Mouse (Mus musculus) skeletal muscle tissue, postnatal 0 days (tissue): ENCODE data around the gene Mau2. TPM values are rescaled to one million over a fixed set of nuclear protein-coding genes. Genes with fewer than 3 reads are reported as not detected.

Experiments
- polyA plus RNA-seq: library from polyadenylated mRNA; unstranded; fragments of >200 nt; fragmentation: Nextera tagmentation; extraction: Ambion mirVana; gene quantifications from 2 replicates; pipeline ENCODE4 v1.2.1, GENCODE M21; 2015

Mau2 gene
- 23.2 and 26.4 TPM in 2 replicates for polyA plus RNA-seq

GRCm38 (mm10) chr8:70042583-70043455 lies at the start of gene Mau2, which contains the start of gene Sugp1:
Mau2 (minus strand) TSS chr8:70042734.
Sugp1 (plus strand) TSS chr8:70042813.

GRCm38 (mm10) chr8:70083285-70083684 lies 40.8 kb upstream of the Mau2 start, which contains the start of gene Hapln4:
Hapln4 (plus strand) TSS chr8:70083457.

GRCm38 (mm10) chr8:70072441-70073069 lies 30.0 kb upstream of the Mau2 start, which contains the start of gene Tm6sf2:
Tm6sf2 (plus strand) TSS chr8:70072924.

GRCm38 (mm10) chr8:69995776-69996588 lies 46.6 kb downstream of the Mau2 start, which contains the start of gene Gatad2a:
Gatad2a (minus strand) TSS chr8:69996384.

Other genes with a start within 250 kb of the Mau2 start
- gene Gmip, start 234.1 kb downstream of the Mau2 start, polyA plus RNA-seq, result 4.4 and 4.9 TPM in 2 replicates
- gene Lpar2, start 220.3 kb downstream of the Mau2 start, polyA plus RNA-seq, result not detected in 2 replicates
- 1.5 and 1.8 TPM in 2 replicates for gene Pbx4, start 210.2 kb downstream of the Mau2 start, polyA plus RNA-seq
- gene Cilp2, start 155.0 kb downstream of the Mau2 start, polyA plus RNA-seq, result 0.76 and 1.2 TPM in 2 replicates
- 1.3 and 1.7 TPM in 2 replicates for gene Tssk6, start 140.6 kb downstream of the Mau2 start, polyA plus RNA-seq
- 313 and 340 TPM in 2 replicates for gene Ndufa13, start 140.2 kb downstream of the Mau2 start, polyA plus RNA-seq
- gene Yjefn3, start 140.0 kb downstream of the Mau2 start, polyA plus RNA-seq, result 12.2 and 13.0 TPM in 2 replicates
- gene Gatad2a, start 46.4 kb downstream of the Mau2 start, polyA plus RNA-seq, result 20.4 and 23.2 TPM in 2 replicates
- gene Sugp1, start 79 bp upstream of the Mau2 start, polyA plus RNA-seq, result 21.5 and 24.3 TPM in 2 replicates
- gene Tm6sf2, start 30.2 kb upstream of the Mau2 start, polyA plus RNA-seq, result 0.19 TPM in 1 of 2 replicates, not detected in the other
- not detected in 2 replicates for gene Hapln4, start 40.7 kb upstream of the Mau2 start, polyA plus RNA-seq
- gene Ncan, start 78.1 kb upstream of the Mau2 start, polyA plus RNA-seq, result 0.01 TPM in 2 replicates
- gene Nr2c2ap, start 88.6 kb upstream of the Mau2 start, polyA plus RNA-seq, result 9.9 and 13.2 TPM in 2 replicates
- 10.4 and 10.5 TPM in 2 replicates for gene Rfxank, start 96.4 kb upstream of the Mau2 start, polyA plus RNA-seq
- gene Borcs8, start 96.8 kb upstream of the Mau2 start, polyA plus RNA-seq, result 23.9 and 24.5 TPM in 2 replicates
- gene Mef2b, start 97.0 kb upstream of the Mau2 start, polyA plus RNA-seq, result 0.35 and 0.50 TPM in 2 replicates
- gene Tmem161a, start 129.6 kb upstream of the Mau2 start, polyA plus RNA-seq, result 57.1 and 62.8 TPM in 2 replicates
- 11.5 and 12.0 TPM in 2 replicates for gene Slc25a42, start 169.6 kb upstream of the Mau2 start, polyA plus RNA-seq
- gene Sugp2, start 191.5 kb upstream of the Mau2 start, polyA plus RNA-seq, result 16.0 and 16.7 TPM in 2 replicates
- 18.4 and 19.5 TPM in 2 replicates for gene Armc6, start 191.7 kb upstream of the Mau2 start, polyA plus RNA-seq
- gene Homer3, start 240.1 kb upstream of the Mau2 start, polyA plus RNA-seq, result 10.6 and 15.7 TPM in 2 replicates